Mouse (Mus musculus) left cerebral cortex, adult 8-10 months (tissue): ENCODE measurements around the gene Pbx3. TPM values are rescaled to one million over a fixed set of nuclear protein-coding genes. Genes with fewer than 3 reads are reported as not detected.

Source experiments
- DNase-seq, 2 experiments: peaks; one replicate each; pipeline ENCODE4 v3.0.0; 2022; ENCODE audit warnings: low spot score in 2 of 2
- total RNA-seq, 4 experiments: library from RNA; stranded (reverse); gene quantifications; 2 replicates each; pipeline ENCODE4 v1.2.4; 2022

Pbx3 gene
- total RNA-seq, 4 experiments from 2014 or later: 24.9 to 32.9 (median 25.4) TPM

- DNase-seq: no peak
Measured at GRCm38 (mm10) chr2:34227688-34228087, 145.3 kb downstream of the Pbx3 start.

GRCm38 (mm10) chr2:34225470-34225869, 147.5 kb downstream of the Pbx3 start:
- no peak for DNase-seq

GRCm38 (mm10) chr2:34221477-34221876, 151.5 kb downstream of the Pbx3 start:
- no peak for DNase-seq

- DNase-seq: no peak
Measured at GRCm38 (mm10) chr2:34219150-34219549, 153.8 kb downstream of the Pbx3 start.

GRCm38 (mm10) chr2:34217596-34217995, 155.3 kb downstream of the Pbx3 start:
- DNase-seq: no peak

GRCm38 (mm10) chr2:34215496-34215895, 157.4 kb downstream of the Pbx3 start:
- DNase-seq: peak in 1 of 2 experiments; percentile 39

- peak in 1 of 2 experiments; percentile 12 for DNase-seq
Measured at GRCm38 (mm10) chr2:34212418-34212817, 160.5 kb downstream of the Pbx3 start.

GRCm38 (mm10) chr2:34204797-34205196, 168.1 kb downstream of the Pbx3 start:
- DNase-seq: no peak

GRCm38 (mm10) chr2:34204325-34204724, 168.6 kb downstream of the Pbx3 start:
- no peak for DNase-seq

GRCm38 (mm10) chr2:34193870-34194820, 178.8 kb downstream of the Pbx3 start:
- no peak for DNase-seq

GRCm38 (mm10) chr2:34193276-34193675, 179.7 kb downstream of the Pbx3 start:
- peak in 1 of 2 experiments; percentile 40 for DNase-seq

GRCm38 (mm10) chr2:34187366-34187765, 185.6 kb downstream of the Pbx3 start:
- DNase-seq: no peak

GRCm38 (mm10) chr2:34181600-34181999, 191.3 kb downstream of the Pbx3 start:
- DNase-seq: no peak

- no peak for DNase-seq
Measured at GRCm38 (mm10) chr2:34179299-34179698, 193.6 kb downstream of the Pbx3 start.

- DNase-seq: no peak
Measured at GRCm38 (mm10) chr2:34178653-34179052, 194.3 kb downstream of the Pbx3 start.

GRCm38 (mm10) chr2:34170424-34170823, 202.5 kb downstream of the Pbx3 start:
- no peak for DNase-seq

GRCm38 (mm10) chr2:34169626-34170025, 203.3 kb downstream of the Pbx3 start:
- no peak for DNase-seq

GRCm38 (mm10) chr2:34168191-34168590, 204.8 kb downstream of the Pbx3 start:
- DNase-seq: no peak

- no peak for DNase-seq
Measured at GRCm38 (mm10) chr2:34162484-34162883, 210.5 kb downstream of the Pbx3 start.

GRCm38 (mm10) chr2:34157746-34158145, 215.2 kb downstream of the Pbx3 start:
- no peak for DNase-seq

GRCm38 (mm10) chr2:34154833-34155232, 218.1 kb downstream of the Pbx3 start:
- no peak for DNase-seq

GRCm38 (mm10) chr2:34153336-34153735, 219.6 kb downstream of the Pbx3 start:
- no peak for DNase-seq

- no peak for DNase-seq
Measured at GRCm38 (mm10) chr2:34150560-34150959, 222.4 kb downstream of the Pbx3 start.
